Mouse (Mus musculus) bone marrow, adult 2 months (tissue): Measurements from ENCODE around the gene Soga1. TPM values are rescaled to one million over a fixed set of nuclear protein-coding genes. Genes with fewer than 3 reads are reported as not detected.
A peak's percentile ranks its signal among the peaks of the same experiment; 100 is the strongest.

Source experiments
- H3K27ac ChIP-seq: fragments of 200-500 bp; 2 replicates; pipeline ENCODE4 v1.5.1; 2012; ENCODE audit warnings: low read depth, mild to moderate bottlenecking, control low read depth, inconsistent platforms, low read length; ENCODE audit not compliant: control insufficient read depth, poor library complexity, insufficient read depth
- H3K4me1 ChIP-seq: fragments of 200-500 bp; 2 replicates; pipeline ENCODE4 v1.6.1; 2011; ENCODE audit warnings: low read length; ENCODE audit not compliant: control insufficient read depth, insufficient read depth
- H3K4me3 ChIP-seq: fragments of 200-500 bp; replicated peaks from 2 replicates; pipeline ENCODE3; 2011; ENCODE audit warnings: mild to moderate bottlenecking, low read depth, low read length, control low read depth; ENCODE audit not compliant: control insufficient read depth
- CTCF ChIP-seq: fragments of 200-500 bp; IDR thresholded peaks from 2 replicates; pipeline ENCODE4 v1.5.1; 2011; ENCODE audit warnings: low read length, control low read depth; ENCODE audit not compliant: control insufficient read depth, insufficient read depth
- POLR2A ChIP-seq: fragments of 200-500 bp; IDR thresholded peaks from 2 replicates; pipeline ENCODE4 v1.6.1; 2011; ENCODE audit warnings: low read depth, mild to moderate bottlenecking, control low read depth, low read length, borderline replicate concordance; ENCODE audit not compliant: control insufficient read depth
- WGBS: fragments of 180-500 bp; shearing (Covaris S2); methylation state at CpG from one replicate; pipeline ENCODE4 v1.1.7; 2018; 5-methylcytosine and 5-hydroxymethylcytosine counted together
- polyA plus RNA-seq: library from polyadenylated mRNA; stranded (reverse); fragments of >200 nt; gene quantifications from 2 replicates; pipeline ENCODE4 v1.2.4, GENCODE M21; 2011; ENCODE audit warnings: low replicate concordance; ENCODE audit not compliant: missing spikeins, insufficient read depth, insufficient read length

Soga1 gene
- polyA plus RNA-seq, 1 experiment, result 5.0 TPM

- H3K27ac ChIP-seq, result no peak overlapping the region
- H3K4me1 ChIP-seq, result no peaks in the 10 kb centered on the region
- no peak overlapping the region for H3K4me3 ChIP-seq
- 84% methylated on average over 14 of the region's 14 CpGs for WGBS
- TF ChIP-seq CTCF (no peak), POLR2A (no peak)
Observed at GRCm38 (mm10) chr2:157087536-157088317, 8.7 kb upstream of the Soga1 start.

- H3K4me3 ChIP-seq, result no peak within 1 kb of the TSS
- no peak within 1 kb of the TSS for H3K27ac ChIP-seq
- no peaks in the 10 kb centered on the region for H3K4me1 ChIP-seq
- no peak for TF ChIP-seq POLR2A
- TF ChIP-seq CTCF, result no peak
- 80% methylated on average over 8 of the region's 8 CpGs for WGBS
Observed at GRCm38 (mm10) chr2:157086796-157087195, 7.7 kb upstream of the Soga1 start, which contains the start of gene Tldc2. Gene Tldc2, plus strand, starts transcription at chr2:157087055.

- H3K4me3 ChIP-seq, result no peak overlapping the region
- no peak for TF ChIP-seq CTCF
- no peak for TF ChIP-seq POLR2A
- no peak overlapping the region for H3K27ac ChIP-seq
- 68% methylated on average over 7 of the region's 7 CpGs for WGBS
- no peaks in the 10 kb centered on the region for H3K4me1 ChIP-seq
Observed at GRCm38 (mm10) chr2:157084831-157085585, 6.0 kb upstream of the Soga1 start.

GRCm38 (mm10) chr2:157081960-157082359, 2.9 kb upstream of the Soga1 start:
- whole genome bisulfite sequencing, result 50% methylated on average over 7 of the region's 7 CpGs
- no peak overlapping the region for H3K4me3 ChIP-seq
- no peaks in the 10 kb centered on the region for H3K4me1 ChIP-seq
- TF ChIP-seq POLR2A (no peak), CTCF (no peak)
- no peak overlapping the region for H3K27ac ChIP-seq

GRCm38 (mm10) chr2:157081331-157081730, 2.3 kb upstream of the Soga1 start:
- no peak for TF ChIP-seq POLR2A
- TF ChIP-seq CTCF, result no peak
- H3K4me1 ChIP-seq, result no peaks in the 10 kb centered on the region
- H3K4me3 ChIP-seq, result no peak overlapping the region
- no peak overlapping the region for H3K27ac ChIP-seq
- 92% methylated on average over 8 of the region's 8 CpGs for WGBS

GRCm38 (mm10) chr2:157079701-157080180, 687 bp upstream of the Soga1 start:
- no peak for TF ChIP-seq CTCF
- TF ChIP-seq POLR2A, result no peak
- Histone ChIP-seq H3K27ac (no peak overlapping the region), H3K4me3 (no peak overlapping the region), H3K4me1 (no peaks in the 10 kb centered on the region)
- 30% methylated on average over 16 of the region's 16 CpGs for WGBS

GRCm38 (mm10) chr2:157078059-157078792, 828 bp downstream of the Soga1 start:
- Histone ChIP-seq H3K27ac (peak overlapping the region; percentile 28; the same call in 1 of the 2 replicates), H3K4me3 (peak overlapping the region; percentile 48), H3K4me1 (no peaks in the 10 kb centered on the region)
- 1% methylated on average over 67 of the region's 79 CpGs for WGBS
- TF ChIP-seq CTCF (no peak), POLR2A (no peak)
